Mouse (Mus musculus) liver, adult 2 months (tissue): Measurements from ENCODE around the gene Fgfr2. TPM values are rescaled to one million over a fixed set of nuclear protein-coding genes. Genes with fewer than 3 reads are reported as not detected.

Experiments used
- DNase-seq: peaks from one replicate; pipeline ENCODE4 v3.0.0-alpha.2; 2011; ENCODE audit warnings: low read depth, low spot score; ENCODE audit errors: extremely low read depth
- H3K27ac ChIP-seq: fragments of 200-500 bp; replicated peaks from 2 replicates; pipeline ENCODE4 v1.5.1; 2012; ENCODE audit warnings: low read depth, mild to moderate bottlenecking, control low read depth, inconsistent platforms, low read length; ENCODE audit not compliant: insufficient read depth
- H3K27me3 ChIP-seq: fragments of 200-500 bp; 2 replicates; pipeline ENCODE4 v1.6.1; 2012; ENCODE audit warnings: mild to moderate bottlenecking, moderate library complexity, low read length, inconsistent platforms; ENCODE audit not compliant: control insufficient read depth, insufficient read depth
- H3K36me3 ChIP-seq: fragments of 200-500 bp; 2 replicates; pipeline ENCODE4 v1.6.1; 2012; ENCODE audit warnings: low read length, inconsistent platforms; ENCODE audit not compliant: control insufficient read depth, insufficient read depth
- H3K4me1 ChIP-seq: fragments of 200-500 bp; 2 replicates; pipeline ENCODE4 v1.6.1; 2011; ENCODE audit warnings: low read length; ENCODE audit not compliant: control insufficient read depth, insufficient read depth
- H3K4me3 ChIP-seq: fragments of 200-500 bp; 2 replicates; pipeline ENCODE4 v1.5.1; 2011; ENCODE audit warnings: low read depth, mild to moderate bottlenecking, control low read depth, low read length, moderate library complexity; ENCODE audit not compliant: insufficient read depth
- H3K79me2 ChIP-seq: fragments of 200-500 bp; 2 replicates; pipeline ENCODE4 v1.6.1; 2012; ENCODE audit warnings: inconsistent platforms, mild to moderate bottlenecking, low read length, moderate library complexity; ENCODE audit not compliant: control insufficient read depth, insufficient read depth
- H3K9ac ChIP-seq: fragments of 200-500 bp; 2 replicates; pipeline ENCODE4 v1.6.1; 2012; ENCODE audit warnings: low read depth, mild to moderate bottlenecking, control low read depth, inconsistent platforms, low read length
- CTCF ChIP-seq: fragments of 200-500 bp; IDR thresholded peaks from 2 replicates; pipeline ENCODE4 v1.5.1; 2011; ENCODE audit warnings: low read depth, low read length, control low read depth
- POLR2A ChIP-seq: fragments of 200-500 bp; IDR thresholded peaks from 2 replicates; pipeline ENCODE4 v1.6.1; 2011; ENCODE audit warnings: low read length, control low read depth; ENCODE audit not compliant: insufficient read depth; ENCODE audit errors: extremely low read depth
- WGBS: fragments of 180-500 bp; shearing (Covaris S2); methylation state at CpG from one replicate; pipeline ENCODE4 v1.1.7; 2018; 5-methylcytosine and 5-hydroxymethylcytosine counted together
- polyA plus RNA-seq: library from polyadenylated mRNA; depleted of rRNA; stranded (reverse); fragments of >200 nt; gene quantifications from 2 replicates; pipeline ENCODE4 v1.2.3, GENCODE M21; 2012
- total RNA-seq: library from RNA; depleted of rRNA; stranded (reverse); fragments of >200 nt; gene quantifications from 2 replicates; pipeline ENCODE4 v1.2.3, GENCODE M21; 2014

The Fgfr2 gene
- total and polyA plus RNA-seq, 2 experiments = 16.7 to 35.2 TPM

- peaks cover 3% of the 10 kb centered on the region; the same call in 1 of the 2 replicates for H3K4me1 ChIP-seq
- no peak overlapping the region for H3K4me3 ChIP-seq
- 7% methylated on average over 13 of the region's 13 CpGs for WGBS
- TF ChIP-seq CTCF (no peak), POLR2A (no peak)
- H3K79me2 ChIP-seq = no peaks in the 10 kb centered on the region
- no peaks in the 10 kb centered on the region for H3K36me3 ChIP-seq
- H3K27me3 ChIP-seq = peaks cover 54% of the 10 kb centered on the region
- H3K27ac ChIP-seq = no peak overlapping the region
- no peak overlapping the region for H3K9ac ChIP-seq
- no peak for DNase-seq
These were observed 1577.3 kb downstream of the Fgfr2 start for GRCm38 (mm10) chr7:131545701-131546385.

GRCm38 (mm10) chr7:131544871-131545270 lies 1578.3 kb downstream of the Fgfr2 start:
- 5% methylated on average over 5 of the region's 5 CpGs for WGBS
- H3K79me2 ChIP-seq = no peaks in the 10 kb centered on the region
- H3K4me3 ChIP-seq = no peak overlapping the region
- no peaks in the 10 kb centered on the region for H3K36me3 ChIP-seq
- TF ChIP-seq CTCF (no peak), POLR2A (no peak)
- no peak for DNase-seq
- H3K4me1 ChIP-seq = peaks cover 3% of the 10 kb centered on the region; the same call in 1 of the 2 replicates
- no peak overlapping the region for H3K9ac ChIP-seq
- H3K27ac ChIP-seq = no peak overlapping the region
- peaks cover 51% of the 10 kb centered on the region for H3K27me3 ChIP-seq

DNA sequence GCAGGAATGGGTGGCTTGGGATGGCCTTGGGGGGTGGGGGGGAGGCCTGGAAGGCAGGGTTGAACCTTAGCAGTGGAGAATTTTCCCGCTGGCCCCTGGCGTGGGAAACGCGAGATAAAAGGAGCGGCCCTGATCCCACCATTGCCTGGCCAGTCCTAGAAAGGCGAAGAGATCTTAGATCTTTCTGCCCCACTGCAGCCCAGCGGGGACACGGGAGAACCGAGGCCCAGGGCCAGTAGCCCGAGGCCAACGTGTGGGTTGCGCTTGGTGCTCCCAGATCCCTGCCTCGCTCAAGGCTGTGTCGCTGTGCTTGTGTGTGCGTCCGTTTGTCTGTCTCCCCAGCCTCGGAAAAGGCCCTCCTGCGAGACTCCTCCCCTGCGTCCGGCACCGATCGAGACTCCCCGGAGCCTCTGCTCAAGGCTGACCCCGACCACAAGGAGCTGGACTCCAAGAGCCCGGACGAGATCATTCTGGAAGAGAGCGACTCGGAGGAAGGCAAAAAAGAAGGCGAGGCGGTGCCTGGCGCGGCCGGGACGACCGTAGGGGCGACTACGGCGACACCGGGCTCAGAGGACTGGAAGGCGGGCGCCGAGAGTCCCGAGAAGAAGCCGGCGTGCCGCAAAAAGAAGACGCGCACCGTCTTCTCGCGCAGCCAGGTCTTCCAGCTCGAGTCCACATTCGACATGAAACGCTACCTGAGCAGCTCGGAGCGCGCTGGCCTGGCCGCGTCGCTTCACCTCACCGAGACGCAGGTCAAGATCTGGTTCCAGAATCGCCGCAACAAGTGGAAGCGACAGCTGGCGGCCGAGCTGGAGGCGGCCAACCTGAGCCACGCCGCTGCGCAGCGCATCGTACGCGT lies 1579.3 kb downstream of the Fgfr2 start:
- Histone ChIP-seq H3K27me3 (peaks cover 43% of the 10 kb centered on the region), H3K9ac (no peak overlapping the region)

GRCm38 (mm10) chr7:131542872-131543622 lies 1580.1 kb downstream of the Fgfr2 start:
- Histone ChIP-seq H3K9ac (no peak overlapping the region), H3K79me2 (no peaks in the 10 kb centered on the region), H3K27ac (no peak overlapping the region), H3K4me1 (peaks cover 3% of the 10 kb centered on the region; the same call in 1 of the 2 replicates), H3K36me3 (no peaks in the 10 kb centered on the region), H3K4me3 (no peak overlapping the region), H3K27me3 (peaks cover 41% of the 10 kb centered on the region)
- 2% methylated on average over 64 of the region's 71 CpGs for WGBS
- TF ChIP-seq POLR2A (no peak), CTCF (no peak)
- no peak for DNase-seq

More for the DNA sequence above, 1579.3 kb downstream of the Fgfr2 start:
- Histone ChIP-seq H3K79me2 (no peaks in the 10 kb centered on the region), H3K4me3 (no peak overlapping the region; the same call in 1 of the 2 replicates), H3K36me3 (no peaks in the 10 kb centered on the region), H3K4me1 (peaks cover 3% of the 10 kb centered on the region; the same call in 1 of the 2 replicates), H3K27ac (no peak overlapping the region)
- DNase-seq = no peak
- no peak for TF ChIP-seq CTCF
- no peak for TF ChIP-seq POLR2A
- 2% methylated on average over 75 of the region's 75 CpGs for WGBS

DNA sequence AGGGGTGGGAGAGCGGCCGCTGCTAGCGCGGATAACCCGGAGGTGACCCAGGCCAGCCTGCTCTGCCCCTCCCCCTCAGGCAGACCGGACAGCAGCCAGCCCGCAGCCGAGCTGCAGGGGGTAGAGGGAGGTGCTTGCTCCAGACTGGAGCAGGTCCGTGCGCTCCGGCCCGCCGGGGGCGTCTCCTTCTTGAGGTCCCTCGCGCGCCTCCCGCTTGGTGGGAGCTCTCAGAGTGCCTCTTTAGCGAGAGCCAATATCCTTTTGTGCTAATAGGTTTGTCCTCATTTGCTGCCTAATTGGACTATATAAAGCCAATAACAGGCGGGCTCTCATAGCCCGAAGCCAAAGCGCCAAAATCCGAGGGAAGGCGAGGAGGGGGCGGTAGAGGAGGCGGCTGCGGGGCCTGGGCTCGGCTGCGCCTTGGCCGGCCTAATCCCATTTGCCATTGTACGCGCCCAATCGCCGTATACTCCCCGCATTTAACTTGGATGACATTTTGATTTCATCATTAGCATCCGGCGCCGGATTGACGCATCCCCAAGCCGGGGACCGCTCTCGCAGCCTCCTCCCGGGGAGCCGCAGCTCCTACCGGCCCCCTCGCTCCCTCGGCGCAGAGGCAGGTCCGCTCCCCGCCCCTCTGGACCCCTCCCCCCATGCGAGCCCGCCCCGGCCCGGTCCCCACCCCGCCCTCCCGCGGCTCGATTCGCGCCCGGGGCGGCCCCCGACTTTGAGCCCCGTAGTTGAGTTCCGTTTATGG lies 1580.9 kb downstream of the Fgfr2 start, which contains the start of gene Hmx3:
TSS of gene Hmx3 (plus strand) at position 753 of the 757 bp plus-strand sequence.
- H3K4me3 ChIP-seq = no peak within 1 kb of the TSS; the same call in 1 of the 2 replicates
- peaks cover 3% of the 10 kb centered on the region; the same call in 1 of the 2 replicates for H3K4me1 ChIP-seq
- H3K9ac ChIP-seq = no peak within 1 kb of the TSS
- H3K27ac ChIP-seq = no peak within 1 kb of the TSS
- TF ChIP-seq CTCF = no peak
- TF ChIP-seq POLR2A = no peak
- 2% methylated on average over 65 of the region's 65 CpGs for WGBS
- DNase-seq = no peak
- no peaks in the 10 kb centered on the region for H3K79me2 ChIP-seq
- no peaks in the 10 kb centered on the region for H3K36me3 ChIP-seq
- peaks cover 39% of the 10 kb centered on the region for H3K27me3 ChIP-seq
